Mouse (Mus musculus): ENCODE data around the gene Slc35b4. TPM values are rescaled to one million over a fixed set of nuclear protein-coding genes. Genes with fewer than 3 reads are reported as not detected.

Slc35b4 gene
- polyA plus RNA-seq, 1 experiment from 2014 or later, result 49.0 TPM

Other genes starting within 250 kb of the Slc35b4 start
- 0.73 and 1.1 TPM in 2 replicates for gene Lrguk, start 147.7 kb downstream of the Slc35b4 start, polyA plus RNA-seq (2015; fragmentation: Nextera tagmentation; extraction: Ambion mirVana)
- 80.7 and 91.3 TPM in 2 replicates for gene Akr1b3, start 140.4 kb upstream of the Slc35b4 start, polyA plus RNA-seq (2015; fragmentation: Nextera tagmentation; extraction: Ambion mirVana)
- gene Akr1b8, start 177.0 kb upstream of the Slc35b4 start, polyA plus RNA-seq (2015; fragmentation: Nextera tagmentation; extraction: Ambion mirVana), result 1.7 and 2.2 TPM in 2 replicates
- 6.1 and 6.2 TPM in 2 replicates for gene Akr1b10, start 207.1 kb upstream of the Slc35b4 start, polyA plus RNA-seq (2015; fragmentation: Nextera tagmentation; extraction: Ambion mirVana)
- not detected in 2 replicates for gene Akr1b7, start 235.2 kb upstream of the Slc35b4 start, polyA plus RNA-seq (2015; fragmentation: Nextera tagmentation; extraction: Ambion mirVana)

Data from forebrain, embryonic 16.5 days (tissue).